Mouse (Mus musculus) hindbrain, embryonic 13.5 days (tissue): ENCODE data around the gene Zdhhc1. TPM values are rescaled to one million over a fixed set of nuclear protein-coding genes. Genes with fewer than 3 reads are reported as not detected.

Experiments
- ATAC-seq: fragments of 200-750 bp; cut with Nextera tagmentation; 2 replicates; pipeline ENCODE4 v1.8.0; 2017; ENCODE audit warnings: moderate TSS enrichment; ENCODE audit not compliant: low FRiP score
- H3K27ac ChIP-seq: fragments of 300-500 bp; sonication (generic); 2 replicates; pipeline ENCODE4 v1.5.1; 2015; ENCODE audit warnings: inconsistent platforms, mild to moderate bottlenecking, moderate library complexity
- H3K27me3 ChIP-seq: fragments of 300-500 bp; sonication (generic); 2 replicates; pipeline ENCODE4 v1.6.1; 2015; ENCODE audit warnings: mild to moderate bottlenecking, inconsistent platforms
- H3K36me3 ChIP-seq: fragments of 300-500 bp; sonication (generic); 2 replicates; pipeline ENCODE4 v1.6.1; 2015; ENCODE audit warnings: mild to moderate bottlenecking, inconsistent platforms
- H3K4me1 ChIP-seq: fragments of 300-500 bp; sonication (generic); replicated peaks from 2 replicates; pipeline ENCODE4 v1.6.1; 2015; ENCODE audit warnings: inconsistent platforms
- H3K4me2 ChIP-seq: fragments of 300-500 bp; sonication (generic); 2 replicates; pipeline ENCODE4 v1.6.1; 2015; ENCODE audit warnings: inconsistent platforms, mild to moderate bottlenecking, moderate library complexity
- H3K4me3 ChIP-seq: fragments of 300-500 bp; sonication (generic); 2 replicates; pipeline ENCODE4 v1.5.1; 2015; ENCODE audit warnings: mild to moderate bottlenecking, inconsistent platforms
- H3K9ac ChIP-seq: fragments of 300-500 bp; sonication (generic); 2 replicates; pipeline ENCODE4 v1.6.1; 2015; ENCODE audit warnings: mild to moderate bottlenecking, inconsistent platforms
- H3K9me3 ChIP-seq: fragments of 300-500 bp; sonication (generic); 2 replicates; pipeline ENCODE4 v1.6.1; 2016; ENCODE audit warnings: inconsistent platforms
- WGBS: fragments of 180-500 bp; shearing (Covaris S2); methylation state at CpG from one replicate; pipeline ENCODE4 v1.1.7; 2015; 5-methylcytosine and 5-hydroxymethylcytosine counted together
- polyA plus RNA-seq: library from polyadenylated mRNA; unstranded; fragments of >200 nt; fragmentation: Nextera tagmentation; extraction: Ambion mirVana; gene quantifications from 2 replicates; pipeline ENCODE4 v1.2.1, GENCODE M21; 2015

Gene Zdhhc1
- polyA plus RNA-seq, 1 experiment from 2014 or later, result 34.3 TPM

GRCm38 (mm10) chr8:105473816-105474606 lies 22.7 kb downstream of the Zdhhc1 start:
- Histone ChIP-seq H3K27me3 (peaks cover 8% of the 10 kb centered on the region; the same call in 1 of the 2 replicates), H3K4me3 (no peak overlapping the region), H3K4me2 (peak overlapping the region; percentile 6; the same call in 1 of the 2 replicates), H3K36me3 (peaks cover 15% of the 10 kb centered on the region; the same call in 1 of the 2 replicates), H3K9ac (peak overlapping the region; percentile 30; the same call in 1 of the 2 replicates), H3K4me1 (peaks cover 72% of the 10 kb centered on the region), H3K27ac (peak overlapping the region; percentile 45; the same call in 1 of the 2 replicates), H3K9me3 (no peaks in the 10 kb centered on the region)
- no peak for ATAC-seq
- 22% methylated on average over 17 of the region's 17 CpGs for WGBS

GRCm38 (mm10) chr8:105472983-105473382 lies 23.7 kb downstream of the Zdhhc1 start:
- peaks cover 82% of the 10 kb centered on the region for H3K4me1 ChIP-seq
- WGBS, result 55% methylated on average over 9 of the region's 9 CpGs
- H3K4me2 ChIP-seq, result no peak overlapping the region
- peaks cover 11% of the 10 kb centered on the region; the same call in 1 of the 2 replicates for H3K36me3 ChIP-seq
- H3K4me3 ChIP-seq, result no peak overlapping the region
- no peaks in the 10 kb centered on the region for H3K9me3 ChIP-seq
- H3K27me3 ChIP-seq, result peaks cover 8% of the 10 kb centered on the region; the same call in 1 of the 2 replicates
- no peak overlapping the region for H3K9ac ChIP-seq
- ATAC-seq, result no peak
- H3K27ac ChIP-seq, result no peak overlapping the region

GRCm38 (mm10) chr8:105472414-105472932 lies 24.2 kb downstream of the Zdhhc1 start:
- ATAC-seq, result no peak
- no peak overlapping the region for H3K4me2 ChIP-seq

DNA sequence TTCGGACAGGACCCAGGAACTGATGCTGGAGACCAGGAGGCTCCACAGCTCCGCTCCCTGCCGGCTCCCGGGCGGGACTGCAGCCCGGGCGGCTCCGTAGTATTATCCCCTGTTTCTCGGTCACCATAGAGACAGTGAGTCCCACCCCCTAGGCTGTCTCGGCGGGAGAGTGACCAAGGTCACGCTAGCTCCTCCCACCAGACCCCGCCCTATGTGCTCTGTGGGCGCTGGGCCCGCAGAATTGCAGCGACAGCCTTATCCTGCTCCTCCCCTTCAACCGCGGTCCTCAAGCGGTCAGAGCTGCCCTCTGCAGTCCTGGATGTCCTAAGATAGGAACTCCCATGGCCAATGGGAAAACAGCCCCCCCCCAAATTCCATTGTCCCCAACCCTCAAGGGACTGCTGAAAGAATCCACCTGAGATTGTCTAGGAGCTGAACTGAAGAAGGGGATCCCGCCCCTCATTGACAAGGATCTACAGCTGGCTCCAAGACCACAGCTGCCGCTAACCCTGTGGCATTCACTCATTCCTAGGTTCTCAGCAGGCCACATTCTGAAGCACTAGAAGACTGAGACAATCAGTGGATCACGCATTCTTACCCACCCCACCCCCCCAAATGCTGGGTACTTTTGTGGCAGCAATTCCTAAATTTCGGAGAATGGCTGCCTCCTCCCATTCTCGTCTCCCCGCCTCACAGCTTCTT lies 25.2 kb downstream of the Zdhhc1 start, which contains the start of gene Tppp3:
TSS of gene Tppp3 (minus strand) at position 213 of the 702 bp plus-strand sequence.
- Histone ChIP-seq H3K9me3 (no peaks in the 10 kb centered on the region), H3K36me3 (peaks cover 25% of the 10 kb centered on the region), H3K27me3 (peaks cover 8% of the 10 kb centered on the region; the same call in 1 of the 2 replicates), H3K4me3 (peak within 1 kb of the TSS; percentile 46), H3K4me2 (peak within 1 kb of the TSS; percentile 64), H3K9ac (peak within 1 kb of the TSS; percentile 75), H3K27ac (peak within 1 kb of the TSS; percentile 90), H3K4me1 (peaks cover 86% of the 10 kb centered on the region)
- ATAC-seq, result peak; percentile 86
- WGBS, result 4% methylated on average over 25 of the region's 25 CpGs

More at GRCm38 (mm10) chr8:105472414-105472932, 24.2 kb downstream of the Zdhhc1 start:
- H3K9ac ChIP-seq, result no peak overlapping the region
- H3K4me1 ChIP-seq, result peaks cover 86% of the 10 kb centered on the region
- H3K9me3 ChIP-seq, result no peaks in the 10 kb centered on the region
- H3K36me3 ChIP-seq, result peaks cover 15% of the 10 kb centered on the region
- 21% methylated on average over 23 of the region's 23 CpGs for WGBS
- peaks cover 8% of the 10 kb centered on the region; the same call in 1 of the 2 replicates for H3K27me3 ChIP-seq
- H3K27ac ChIP-seq, result no peak overlapping the region; the same call in 1 of the 2 replicates
- H3K4me3 ChIP-seq, result no peak overlapping the region

- peak; percentile 77; the same call in 1 of the 2 replicates for ATAC-seq
Observed at GRCm38 (mm10) chr8:105470681-105471313, 25.9 kb downstream of the Zdhhc1 start.

GRCm38 (mm10) chr8:105470262-105470661 lies 26.4 kb downstream of the Zdhhc1 start:
- Histone ChIP-seq H3K36me3 (peaks cover 21% of the 10 kb centered on the region), H3K4me1 (peaks cover 87% of the 10 kb centered on the region), H3K27me3 (peaks cover 8% of the 10 kb centered on the region; the same call in 1 of the 2 replicates), H3K4me3 (peak overlapping the region; percentile 46), H3K9me3 (no peaks in the 10 kb centered on the region), H3K27ac (peak overlapping the region; percentile 90), H3K4me2 (peak overlapping the region; percentile 64), H3K9ac (peak overlapping the region; percentile 75)
- WGBS, result 57% methylated on average over 5 of the region's 5 CpGs
- no peak for ATAC-seq

More at GRCm38 (mm10) chr8:105470681-105471313, 25.9 kb downstream of the Zdhhc1 start:
- WGBS, result 13% methylated on average over 11 of the region's 11 CpGs
- Histone ChIP-seq H3K9ac (peak overlapping the region; percentile 75), H3K36me3 (peaks cover 25% of the 10 kb centered on the region), H3K27me3 (peaks cover 8% of the 10 kb centered on the region; the same call in 1 of the 2 replicates), H3K4me2 (peak overlapping the region; percentile 64), H3K4me3 (peak overlapping the region; percentile 46), H3K9me3 (no peaks in the 10 kb centered on the region), H3K27ac (peak overlapping the region; percentile 90), H3K4me1 (peaks cover 90% of the 10 kb centered on the region)

DNA sequence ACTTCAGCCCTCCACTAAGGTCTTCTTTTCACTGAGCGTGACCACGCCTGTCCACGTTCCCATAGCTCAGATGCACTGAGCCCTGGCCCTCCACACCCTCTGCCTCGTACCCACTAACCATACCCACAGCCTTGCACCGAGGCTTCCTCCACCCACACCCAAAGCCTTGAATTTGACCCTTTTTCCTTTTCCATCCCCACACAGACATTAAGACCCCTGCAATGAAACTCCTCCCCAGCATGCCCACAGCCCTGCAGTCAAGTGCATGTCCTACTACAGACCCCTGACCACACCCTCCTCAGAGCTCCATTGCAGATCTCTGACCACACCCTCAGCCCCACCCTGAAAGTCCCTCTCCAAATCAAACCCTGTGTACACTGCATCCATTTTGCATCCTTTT lies 26.9 kb downstream of the Zdhhc1 start:
- no peak for ATAC-seq
- Histone ChIP-seq H3K9ac (peak overlapping the region; percentile 75), H3K27me3 (peaks cover 8% of the 10 kb centered on the region; the same call in 1 of the 2 replicates), H3K4me1 (peaks cover 87% of the 10 kb centered on the region), H3K4me3 (peak overlapping the region; percentile 46), H3K36me3 (peaks cover 20% of the 10 kb centered on the region), H3K27ac (peak overlapping the region; percentile 90), H3K4me2 (peak overlapping the region; percentile 64), H3K9me3 (no peaks in the 10 kb centered on the region)
- WGBS, result 67% methylated on average over 5 of the region's 5 CpGs

DNA sequence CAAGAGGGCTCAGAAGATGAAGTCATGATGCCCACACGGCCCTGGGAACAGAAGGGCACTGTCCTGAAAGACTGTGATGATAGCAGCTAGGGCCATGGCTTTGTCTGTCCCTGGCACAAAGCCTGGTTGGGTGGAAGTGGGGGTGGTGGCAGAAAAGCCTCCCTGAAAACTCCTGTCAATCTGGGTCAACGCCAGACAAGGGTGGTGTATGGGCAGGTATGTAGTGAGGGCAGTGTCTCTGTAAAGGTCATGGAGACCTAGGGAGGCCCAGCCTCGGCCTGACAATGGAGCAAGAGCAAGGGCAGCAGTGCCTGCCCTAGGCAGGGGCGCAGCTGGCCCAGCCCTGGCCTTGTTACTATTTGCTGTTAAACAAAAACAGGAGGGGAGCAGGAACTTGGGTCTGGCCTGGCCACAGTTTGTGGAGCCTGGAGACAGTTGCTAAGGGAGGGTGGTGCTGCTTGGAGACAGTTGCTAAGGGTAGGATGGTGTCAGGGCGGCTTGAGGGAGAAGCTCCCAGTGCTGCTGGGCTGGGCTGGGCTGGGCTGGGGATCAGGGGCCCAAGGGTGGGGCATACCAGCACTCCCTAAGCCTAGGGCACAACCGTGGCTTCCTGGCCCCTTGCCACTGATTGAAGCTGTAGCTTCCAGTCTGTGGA lies 27.5 kb downstream of the Zdhhc1 start:
- Histone ChIP-seq H3K9ac (peak overlapping the region; percentile 75; the same call in 1 of the 2 replicates), H3K4me1 (peaks cover 87% of the 10 kb centered on the region), H3K4me2 (peak overlapping the region; percentile 64)

DNA sequence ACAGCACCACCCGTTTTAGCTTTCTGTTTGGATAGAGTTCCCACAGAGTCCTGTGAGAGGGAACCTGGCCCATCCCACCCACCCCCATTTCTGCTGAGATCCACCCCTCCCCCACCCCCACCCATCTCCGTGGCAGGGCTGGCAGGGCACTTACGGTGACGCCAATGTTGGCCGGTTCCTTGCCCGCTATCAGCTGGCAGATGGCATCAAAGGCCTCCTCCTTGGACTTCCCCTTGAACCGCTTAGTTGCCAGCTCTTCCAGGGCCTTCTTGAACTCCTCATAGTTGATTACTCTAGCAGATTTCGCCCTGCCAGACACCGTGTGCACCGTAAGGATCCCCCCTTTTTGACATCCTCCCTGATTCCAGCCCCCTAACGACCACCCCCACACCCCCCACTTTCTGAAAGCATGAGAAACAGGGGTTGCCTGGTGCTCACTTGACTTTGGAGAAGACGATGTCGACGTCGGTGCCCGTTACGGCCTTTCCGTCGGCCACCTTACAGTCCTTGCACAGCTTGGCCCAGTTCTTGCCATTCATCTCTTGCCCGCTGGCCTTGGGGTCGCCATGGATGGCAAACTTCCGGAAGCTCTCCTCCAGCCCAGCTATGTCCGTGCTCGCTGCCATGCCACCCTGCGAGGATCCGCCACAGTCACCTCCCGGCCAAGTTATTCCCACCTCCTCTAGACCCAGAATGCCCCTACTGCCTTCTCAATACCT lies 28.5 kb downstream of the Zdhhc1 start:
- Histone ChIP-seq H3K4me1 (peaks cover 87% of the 10 kb centered on the region), H3K4me2 (no peak overlapping the region), H3K27me3 (peaks cover 4% of the 10 kb centered on the region; the same call in 1 of the 2 replicates), H3K9me3 (no peaks in the 10 kb centered on the region), H3K36me3 (peaks cover 20% of the 10 kb centered on the region), H3K27ac (peak overlapping the region; percentile 90), H3K4me3 (no peak overlapping the region), H3K9ac (no peak overlapping the region)
- ATAC-seq, result no peak
- WGBS, result 92% methylated on average over 27 of the region's 27 CpGs

More for the DNA sequence above, 27.5 kb downstream of the Zdhhc1 start:
- peaks cover 20% of the 10 kb centered on the region for H3K36me3 ChIP-seq
- H3K4me3 ChIP-seq, result peak overlapping the region; percentile 46
- H3K9me3 ChIP-seq, result no peaks in the 10 kb centered on the region
- peak overlapping the region; percentile 90 for H3K27ac ChIP-seq
- WGBS, result 8% methylated on average over 6 of the region's 6 CpGs
- peak; percentile 47 for ATAC-seq
- peaks cover 8% of the 10 kb centered on the region; the same call in 1 of the 2 replicates for H3K27me3 ChIP-seq

- peaks cover 84% of the 10 kb centered on the region for H3K4me1 ChIP-seq
- no peaks in the 10 kb centered on the region for H3K9me3 ChIP-seq
- H3K36me3 ChIP-seq, result peaks cover 20% of the 10 kb centered on the region
- peak overlapping the region; percentile 24; the same call in 1 of the 2 replicates for H3K9ac ChIP-seq
- H3K27me3 ChIP-seq, result no peaks in the 10 kb centered on the region
- H3K4me2 ChIP-seq, result no peak overlapping the region
- no peak overlapping the region for H3K4me3 ChIP-seq
- no peak for ATAC-seq
- peak overlapping the region; percentile 77 for H3K27ac ChIP-seq
- WGBS, result 94% methylated on average over 10 of the region's 10 CpGs
Observed at GRCm38 (mm10) chr8:105467396-105467985, 29.2 kb downstream of the Zdhhc1 start.
